Mouse (Mus musculus) neural tube, embryonic 14.5 days (tissue): ENCODE measurements at regions not wholly inside any gene's neighbourhood (a gene's known extent, or its start where the extent isn't known, plus 50 kb on each side); places are given as distances from the start of the nearest gene placed in this dataset.

Experiments used
- ATAC-seq: fragments of 200-750 bp; cut with Nextera tagmentation; 2 replicates; pipeline ENCODE4 v1.8.0; 2017; ENCODE audit warnings: low read depth, mild to moderate bottlenecking, moderate TSS enrichment, moderate library complexity
- H3K27ac ChIP-seq: fragments of 300-500 bp; sonication (generic); 2 replicates; pipeline ENCODE4 v1.5.1; 2014; ENCODE audit warnings: low read depth, mild to moderate bottlenecking, control low read depth, low read length, moderate library complexity, mixed read lengths
- H3K27me3 ChIP-seq: fragments of 300-500 bp; sonication (generic); 2 replicates; pipeline ENCODE4 v1.6.1; 2014; ENCODE audit warnings: low read length; ENCODE audit not compliant: control insufficient read depth, insufficient read depth
- H3K36me3 ChIP-seq: fragments of 300-500 bp; sonication (generic); 2 replicates; pipeline ENCODE4 v1.6.1; 2014; ENCODE audit warnings: low read length, mixed read lengths; ENCODE audit not compliant: control insufficient read depth, insufficient read depth
- H3K4me1 ChIP-seq: fragments of 300-500 bp; sonication (generic); 2 replicates; pipeline ENCODE4 v1.6.1; 2014; ENCODE audit warnings: low read length; ENCODE audit not compliant: control insufficient read depth, insufficient read depth
- H3K4me2 ChIP-seq: fragments of 300-500 bp; sonication (generic); 2 replicates; pipeline ENCODE4 v1.6.1; 2014; ENCODE audit warnings: mild to moderate bottlenecking, low read depth, low read length, control low read depth
- H3K4me3 ChIP-seq: fragments of 300-500 bp; sonication (generic); 2 replicates; pipeline ENCODE4 v1.5.1; 2014; ENCODE audit warnings: low read depth, low read length, control low read depth, mixed read lengths
- H3K9ac ChIP-seq: fragments of 300-500 bp; sonication (generic); replicated peaks from 2 replicates; pipeline ENCODE4 v1.6.1; 2014; ENCODE audit warnings: low read depth, mild to moderate bottlenecking, control low read depth, low read length, mixed read lengths
- H3K9me3 ChIP-seq: fragments of 300-500 bp; sonication (generic); 2 replicates; pipeline ENCODE4 v1.6.1; 2016; ENCODE audit warnings: low read length; ENCODE audit not compliant: control insufficient read depth
- WGBS: fragments of 180-500 bp; shearing (Covaris S2); extraction: QIAGEN DNeasy Blood & Tissue Kit; methylation state at CpG from one replicate; pipeline ENCODE4 v1.1.7; 2014; 5-methylcytosine and 5-hydroxymethylcytosine counted together

- WGBS, result 60% methylated on average over 12 of the region's 12 CpGs
- H3K9ac ChIP-seq, result no peak overlapping the region
These were observed 222.6 kb downstream of the Hace1 start for GRCm38 (mm10) chr10:45800070-45800851.

DNA sequence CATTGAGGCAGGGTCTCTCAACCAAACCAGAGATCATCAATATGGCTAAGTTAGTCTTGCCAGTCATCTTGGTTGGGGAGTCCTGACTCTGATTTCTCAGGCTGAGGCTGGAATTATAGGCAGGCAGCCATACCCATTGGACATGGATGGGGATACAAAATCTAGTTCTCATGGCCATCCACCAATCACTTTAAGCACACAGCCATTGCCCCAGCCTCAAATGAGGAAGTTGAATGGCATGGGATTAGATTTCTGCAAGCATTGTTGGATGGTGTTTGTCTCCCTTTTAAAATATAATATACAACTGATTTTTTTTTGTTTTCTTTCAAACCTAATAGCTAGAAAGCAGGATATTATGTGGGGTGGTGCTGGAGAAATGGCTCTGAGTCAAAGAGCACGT lies 223.8 kb downstream of the Hace1 start:
- Histone ChIP-seq H3K9me3 (no peaks in the 10 kb centered on the region), H3K4me2 (no peak overlapping the region), H3K27ac (no peak overlapping the region), H3K9ac (no peak overlapping the region), H3K4me1 (no peaks in the 10 kb centered on the region), H3K4me3 (no peak overlapping the region), H3K27me3 (no peaks in the 10 kb centered on the region), H3K36me3 (no peaks in the 10 kb centered on the region)
- WGBS, result 75% methylated on average over 1 of the region's 1 CpGs
- no peak for ATAC-seq

More at GRCm38 (mm10) chr10:45800070-45800851, 222.6 kb downstream of the Hace1 start:
- H3K9me3 ChIP-seq, result no peaks in the 10 kb centered on the region
- no peak overlapping the region for H3K27ac ChIP-seq
- H3K27me3 ChIP-seq, result no peaks in the 10 kb centered on the region
- no peak overlapping the region for H3K4me3 ChIP-seq
- no peaks in the 10 kb centered on the region for H3K4me1 ChIP-seq
- H3K36me3 ChIP-seq, result no peaks in the 10 kb centered on the region
- ATAC-seq, result no peak
- H3K4me2 ChIP-seq, result no peak overlapping the region

DNA sequence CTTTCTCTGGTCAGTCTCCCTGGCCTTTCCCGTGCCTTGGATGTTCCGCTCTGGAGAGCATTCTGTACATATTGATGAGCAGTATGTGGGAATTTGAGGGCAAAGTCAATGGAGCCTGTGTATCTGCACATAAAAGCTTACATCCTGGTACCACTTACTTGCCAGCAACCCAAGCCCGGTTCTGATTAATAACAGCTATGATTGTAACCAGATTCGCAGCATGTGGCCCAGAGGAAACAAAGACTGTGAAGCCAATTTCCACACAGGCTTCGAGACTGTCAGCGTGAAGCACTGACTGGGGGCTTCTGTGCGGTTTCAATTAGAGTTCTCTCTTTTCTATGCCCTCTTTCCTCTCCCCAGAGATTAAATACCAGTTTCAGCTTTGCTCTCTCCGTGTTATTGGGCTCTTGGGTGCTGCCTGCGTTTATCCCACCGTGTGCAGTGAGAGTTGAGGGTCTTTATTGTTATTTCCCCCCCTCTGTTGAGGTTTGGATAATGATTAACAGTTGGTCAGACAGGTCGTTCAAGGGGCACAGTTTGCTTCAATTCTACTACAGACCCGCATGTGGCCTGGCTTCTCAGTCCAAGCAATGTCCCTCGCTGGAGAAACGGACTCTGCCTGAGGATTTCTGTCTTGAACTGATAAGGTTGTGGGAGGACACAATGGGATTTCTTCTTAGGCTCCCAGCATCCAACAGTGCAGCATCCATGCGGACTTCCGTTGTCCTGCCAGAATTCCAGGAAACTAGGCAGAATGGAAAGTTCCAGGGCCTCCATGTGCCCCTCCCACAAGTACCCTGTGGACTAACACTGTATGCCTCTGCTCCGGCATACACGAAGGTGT lies 229.6 kb downstream of the Hace1 start:
- WGBS, result 17% methylated on average over 18 of the region's 18 CpGs
- no peaks in the 10 kb centered on the region for H3K27me3 ChIP-seq
- no peak overlapping the region; the same call in 1 of the 2 replicates for H3K27ac ChIP-seq
- peak; percentile 69 for ATAC-seq
- peak overlapping the region; percentile 17; the same call in 1 of the 2 replicates for H3K4me2 ChIP-seq
- no peaks in the 10 kb centered on the region for H3K4me1 ChIP-seq
- H3K36me3 ChIP-seq, result no peaks in the 10 kb centered on the region
- H3K9ac ChIP-seq, result no peak overlapping the region
- H3K9me3 ChIP-seq, result no peaks in the 10 kb centered on the region
- no peak overlapping the region for H3K4me3 ChIP-seq

DNA sequence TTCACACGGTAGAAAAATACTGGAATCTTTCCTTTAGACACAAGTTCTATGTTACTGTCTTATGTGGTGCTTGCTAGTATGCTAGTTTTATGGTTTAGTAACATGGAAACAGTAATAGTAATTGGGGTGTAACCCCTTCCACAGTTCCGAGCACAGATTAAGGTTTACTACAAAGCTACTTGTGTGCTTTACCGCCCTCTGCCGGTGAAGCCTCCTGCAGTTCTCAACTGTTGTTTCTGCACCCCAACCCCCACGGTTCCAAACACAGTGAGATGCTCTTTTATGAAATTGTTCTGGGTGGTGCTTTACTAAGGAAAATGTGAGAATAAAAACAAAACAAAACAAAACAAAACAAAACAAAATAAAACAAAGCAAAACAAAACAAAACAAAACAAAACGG lies 234.3 kb downstream of the Hace1 start:
- H3K27ac ChIP-seq, result no peak overlapping the region
- H3K36me3 ChIP-seq, result no peaks in the 10 kb centered on the region
- no peak overlapping the region for H3K4me3 ChIP-seq
- no peaks in the 10 kb centered on the region for H3K27me3 ChIP-seq
- no peaks in the 10 kb centered on the region for H3K9me3 ChIP-seq
- no peak overlapping the region for H3K4me2 ChIP-seq
- no peak overlapping the region for H3K9ac ChIP-seq
- no peaks in the 10 kb centered on the region for H3K4me1 ChIP-seq
- ATAC-seq, result no peak
- WGBS, result 51% methylated on average over 6 of the region's 6 CpGs

DNA sequence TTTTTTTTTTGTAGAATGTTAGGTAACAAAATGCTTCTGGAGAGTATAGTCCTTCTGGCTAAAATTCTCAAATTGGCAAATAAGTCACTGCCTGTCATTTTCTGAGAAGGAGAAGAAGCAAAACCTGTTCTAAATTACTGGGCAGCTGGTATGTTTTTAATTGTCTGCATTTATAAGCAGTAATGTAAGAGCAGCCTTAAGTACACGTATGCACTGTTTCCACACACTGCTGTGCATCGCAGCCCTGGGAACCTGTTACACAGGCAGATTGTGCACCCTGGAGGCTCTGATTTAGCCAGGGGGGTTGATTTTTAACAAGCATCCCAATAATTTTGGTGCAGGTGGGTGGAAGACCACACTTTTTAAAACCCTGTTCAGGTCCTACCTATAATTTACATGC lies 236.2 kb downstream of the Hace1 start:
- 50% methylated on average over 2 of the region's 2 CpGs for WGBS
- H3K4me1 ChIP-seq, result no peaks in the 10 kb centered on the region
- H3K4me3 ChIP-seq, result no peak overlapping the region
- H3K9me3 ChIP-seq, result no peaks in the 10 kb centered on the region
- no peak overlapping the region for H3K9ac ChIP-seq
- H3K27me3 ChIP-seq, result no peaks in the 10 kb centered on the region
- H3K36me3 ChIP-seq, result no peaks in the 10 kb centered on the region
- H3K4me2 ChIP-seq, result no peak overlapping the region
- no peak for ATAC-seq
- H3K27ac ChIP-seq, result no peak overlapping the region

DNA sequence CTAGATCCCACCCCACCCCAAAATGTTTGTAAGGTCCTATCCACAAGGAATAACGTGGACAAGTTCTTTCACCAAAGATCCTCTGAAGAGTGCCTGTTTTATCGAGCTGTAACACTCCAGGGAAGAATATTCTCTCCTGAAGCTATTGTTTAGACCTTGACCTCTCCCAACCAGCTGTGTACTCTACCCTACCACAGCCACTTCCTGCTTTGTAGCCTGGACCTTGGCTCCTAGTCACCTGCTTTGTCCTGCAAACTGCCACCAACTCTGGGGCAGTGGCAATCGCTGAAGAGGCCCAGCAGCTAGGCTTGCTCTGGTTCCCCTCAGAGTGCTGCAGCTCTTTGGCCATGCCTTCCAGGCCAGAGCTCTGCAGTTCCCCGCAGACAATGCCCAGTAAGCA lies 239.1 kb downstream of the Hace1 start:
- no peaks in the 10 kb centered on the region for H3K36me3 ChIP-seq
- no peak overlapping the region for H3K4me2 ChIP-seq
- no peak overlapping the region for H3K4me3 ChIP-seq
- H3K27me3 ChIP-seq, result no peaks in the 10 kb centered on the region
- no peak overlapping the region for H3K9ac ChIP-seq
- no peaks in the 10 kb centered on the region for H3K9me3 ChIP-seq
- H3K27ac ChIP-seq, result no peak overlapping the region
- no peaks in the 10 kb centered on the region for H3K4me1 ChIP-seq
- no peak for ATAC-seq
- WGBS, result 83% methylated on average over 4 of the region's 4 CpGs

GRCm38 (mm10) chr10:45820986-45821655 lies 243.5 kb downstream of the Hace1 start:
- Histone ChIP-seq H3K4me3 (no peak overlapping the region), H3K9ac (no peak overlapping the region), H3K27ac (no peak overlapping the region), H3K9me3 (no peaks in the 10 kb centered on the region), H3K4me1 (no peaks in the 10 kb centered on the region), H3K27me3 (no peaks in the 10 kb centered on the region), H3K4me2 (no peak overlapping the region), H3K36me3 (no peaks in the 10 kb centered on the region)
- no peak for ATAC-seq
- WGBS, result 55% methylated on average over 8 of the region's 8 CpGs

DNA sequence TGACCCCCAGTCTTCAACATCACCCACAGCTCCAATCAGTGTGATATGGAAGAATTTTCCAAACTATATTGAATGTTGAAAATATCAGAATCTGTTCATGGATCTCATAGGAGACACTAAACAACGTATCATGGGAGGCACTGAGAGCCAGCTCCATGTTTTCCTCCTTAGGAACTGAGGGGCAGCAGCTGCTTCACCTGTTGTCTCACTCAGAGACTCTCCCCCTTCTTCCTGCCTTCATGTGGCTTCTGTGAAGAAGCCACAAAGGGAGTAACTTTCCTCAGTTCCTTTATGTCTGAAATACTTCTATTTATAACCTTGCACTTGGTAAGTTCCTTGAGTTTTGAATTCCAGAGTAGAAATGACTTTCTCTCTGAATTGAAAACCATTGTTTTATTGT lies 244.6 kb downstream of the Hace1 start:
- Histone ChIP-seq H3K27me3 (no peaks in the 10 kb centered on the region), H3K4me3 (no peak overlapping the region), H3K9me3 (no peaks in the 10 kb centered on the region), H3K27ac (no peak overlapping the region), H3K9ac (no peak overlapping the region), H3K4me2 (no peak overlapping the region), H3K36me3 (no peaks in the 10 kb centered on the region), H3K4me1 (no peaks in the 10 kb centered on the region)
- no peak for ATAC-seq
- WGBS, result 77% methylated on average over 1 of the region's 1 CpGs

DNA sequence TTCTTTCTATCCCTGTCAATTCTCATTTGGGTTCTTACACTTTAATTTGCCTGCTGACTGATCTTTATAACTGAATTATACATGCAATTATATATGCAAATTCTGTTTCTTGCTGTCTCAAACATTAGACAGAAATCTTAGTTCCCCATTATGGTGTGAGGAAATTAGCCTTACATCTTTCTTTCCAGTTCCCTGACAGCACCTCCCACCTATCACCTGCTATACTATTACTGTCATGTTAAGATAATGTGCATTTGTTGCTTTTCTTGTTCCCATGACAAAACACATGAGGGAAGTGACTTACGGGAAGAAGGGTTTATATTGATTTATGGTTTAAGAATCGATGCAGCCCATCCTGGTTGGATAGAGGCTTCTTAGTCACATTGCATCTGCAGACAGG lies 246.0 kb downstream of the Hace1 start:
- Histone ChIP-seq H3K9ac (no peak overlapping the region), H3K9me3 (no peaks in the 10 kb centered on the region), H3K4me2 (no peak overlapping the region), H3K36me3 (no peaks in the 10 kb centered on the region), H3K27ac (no peak overlapping the region), H3K27me3 (no peaks in the 10 kb centered on the region), H3K4me3 (no peak overlapping the region), H3K4me1 (no peaks in the 10 kb centered on the region)
- WGBS, result 56% methylated on average over 2 of the region's 2 CpGs
- ATAC-seq, result no peak
